Mouse (Mus musculus) hindbrain, embryonic 13.5 days (tissue): ENCODE measurements at regions not wholly inside any gene's neighbourhood (a gene's known extent, or its start where the extent isn't known, plus 50 kb on each side); places are given as distances from the start of the nearest gene placed in this dataset.

Experiments
- ATAC-seq: fragments of 200-750 bp; cut with Nextera tagmentation; 2 replicates; pipeline ENCODE4 v1.8.0; 2017; ENCODE audit warnings: moderate TSS enrichment; ENCODE audit not compliant: low FRiP score
- H3K27ac ChIP-seq: fragments of 300-500 bp; sonication (generic); 2 replicates; pipeline ENCODE4 v1.5.1; 2015; ENCODE audit warnings: inconsistent platforms, mild to moderate bottlenecking, moderate library complexity
- H3K27me3 ChIP-seq: fragments of 300-500 bp; sonication (generic); 2 replicates; pipeline ENCODE4 v1.6.1; 2015; ENCODE audit warnings: mild to moderate bottlenecking, inconsistent platforms
- H3K36me3 ChIP-seq: fragments of 300-500 bp; sonication (generic); 2 replicates; pipeline ENCODE4 v1.6.1; 2015; ENCODE audit warnings: mild to moderate bottlenecking, inconsistent platforms
- H3K4me1 ChIP-seq: fragments of 300-500 bp; sonication (generic); replicated peaks from 2 replicates; pipeline ENCODE4 v1.6.1; 2015; ENCODE audit warnings: inconsistent platforms
- H3K4me2 ChIP-seq: fragments of 300-500 bp; sonication (generic); 2 replicates; pipeline ENCODE4 v1.6.1; 2015; ENCODE audit warnings: inconsistent platforms, mild to moderate bottlenecking, moderate library complexity
- H3K4me3 ChIP-seq: fragments of 300-500 bp; sonication (generic); 2 replicates; pipeline ENCODE4 v1.5.1; 2015; ENCODE audit warnings: mild to moderate bottlenecking, inconsistent platforms
- H3K9ac ChIP-seq: fragments of 300-500 bp; sonication (generic); 2 replicates; pipeline ENCODE4 v1.6.1; 2015; ENCODE audit warnings: mild to moderate bottlenecking, inconsistent platforms
- H3K9me3 ChIP-seq: fragments of 300-500 bp; sonication (generic); 2 replicates; pipeline ENCODE4 v1.6.1; 2016; ENCODE audit warnings: inconsistent platforms
- WGBS: fragments of 180-500 bp; shearing (Covaris S2); methylation state at CpG from one replicate; pipeline ENCODE4 v1.1.7; 2015; 5-methylcytosine and 5-hydroxymethylcytosine counted together

- Histone ChIP-seq H3K4me2 (no peak overlapping the region), H3K27me3 (0 out of 2 replicates have a peak, but pooled peaks cover 8% of the 10 kb centered on the region), H3K27ac (no peak overlapping the region), H3K36me3 (no peaks in the 10 kb centered on the region), H3K9me3 (no peaks in the 10 kb centered on the region), H3K4me3 (no peak overlapping the region), H3K9ac (no peak overlapping the region), H3K4me1 (peaks cover 18% of the 10 kb centered on the region)
- 49% methylated on average over 16 of the region's 16 CpGs for WGBS
- ATAC-seq: no peak
Measured at GRCm38 (mm10) chr2:115385207-115386168, 196.0 kb upstream of the BC052040 start.

- H3K4me2 ChIP-seq: no peak overlapping the region
- H3K4me1 ChIP-seq: no peaks in the 10 kb centered on the region
- 0 out of 2 replicates have a peak, but pooled peaks cover 6% of the 10 kb centered on the region for H3K27me3 ChIP-seq
- H3K27ac ChIP-seq: no peak overlapping the region
- H3K9me3 ChIP-seq: no peaks in the 10 kb centered on the region
- no peak for ATAC-seq
- no peak overlapping the region for H3K9ac ChIP-seq
- H3K36me3 ChIP-seq: no peaks in the 10 kb centered on the region
- no peak overlapping the region for H3K4me3 ChIP-seq
- WGBS: 78% methylated on average over 7 of the region's 7 CpGs
Measured at GRCm38 (mm10) chr2:115391575-115391974, 189.9 kb upstream of the BC052040 start.

GRCm38 (mm10) chr2:115392082-115392762 lies 189.3 kb upstream of the BC052040 start:
- 0 out of 2 replicates have a peak, but pooled peaks cover 6% of the 10 kb centered on the region for H3K27me3 ChIP-seq
- WGBS: 90% methylated on average over 8 of the region's 8 CpGs

GRCm38 (mm10) chr2:115394091-115394490 lies 187.4 kb upstream of the BC052040 start:
- no peak for ATAC-seq
- H3K4me2 ChIP-seq: no peak overlapping the region
- no peaks in the 10 kb centered on the region for H3K4me1 ChIP-seq
- no peak overlapping the region for H3K27ac ChIP-seq
- H3K27me3 ChIP-seq: no peaks in the 10 kb centered on the region
- H3K9ac ChIP-seq: no peak overlapping the region
- H3K9me3 ChIP-seq: no peaks in the 10 kb centered on the region
- no peaks in the 10 kb centered on the region for H3K36me3 ChIP-seq
- 53% methylated on average over 4 of the region's 4 CpGs for WGBS
- no peak overlapping the region for H3K4me3 ChIP-seq

More at GRCm38 (mm10) chr2:115392082-115392762, 189.3 kb upstream of the BC052040 start:
- H3K9me3 ChIP-seq: no peaks in the 10 kb centered on the region
- no peak overlapping the region for H3K4me2 ChIP-seq
- H3K4me3 ChIP-seq: no peak overlapping the region
- H3K36me3 ChIP-seq: no peaks in the 10 kb centered on the region
- H3K9ac ChIP-seq: no peak overlapping the region
- no peaks in the 10 kb centered on the region for H3K4me1 ChIP-seq
- no peak overlapping the region for H3K27ac ChIP-seq
- ATAC-seq: no peak

GRCm38 (mm10) chr2:115398550-115398949 lies 183.0 kb upstream of the BC052040 start:
- 76% methylated on average over 4 of the region's 4 CpGs for WGBS
- no peak overlapping the region for H3K9ac ChIP-seq
- no peaks in the 10 kb centered on the region for H3K9me3 ChIP-seq
- no peaks in the 10 kb centered on the region for H3K27me3 ChIP-seq
- no peaks in the 10 kb centered on the region for H3K36me3 ChIP-seq
- no peak overlapping the region for H3K27ac ChIP-seq
- H3K4me3 ChIP-seq: no peak overlapping the region
- H3K4me1 ChIP-seq: no peaks in the 10 kb centered on the region
- H3K4me2 ChIP-seq: no peak overlapping the region
- ATAC-seq: no peak

- Histone ChIP-seq H3K27ac (no peak overlapping the region), H3K4me3 (no peak overlapping the region)
- WGBS: 88% methylated on average over 6 of the region's 6 CpGs
Measured at GRCm38 (mm10) chr2:115399107-115399740, 182.3 kb upstream of the BC052040 start.

GRCm38 (mm10) chr2:115399987-115400550 lies 181.4 kb upstream of the BC052040 start:
- WGBS: 92% methylated on average over 10 of the region's 10 CpGs

More at GRCm38 (mm10) chr2:115399107-115399740, 182.3 kb upstream of the BC052040 start:
- no peaks in the 10 kb centered on the region for H3K9me3 ChIP-seq
- H3K27me3 ChIP-seq: no peaks in the 10 kb centered on the region
- no peaks in the 10 kb centered on the region for H3K36me3 ChIP-seq
- no peaks in the 10 kb centered on the region for H3K4me1 ChIP-seq
- no peak overlapping the region for H3K4me2 ChIP-seq
- H3K9ac ChIP-seq: no peak overlapping the region
- ATAC-seq: no peak

GRCm38 (mm10) chr2:115402246-115402645 lies 179.3 kb upstream of the BC052040 start:
- WGBS: 71% methylated on average over 2 of the region's 2 CpGs

More at GRCm38 (mm10) chr2:115399987-115400550, 181.4 kb upstream of the BC052040 start:
- H3K27ac ChIP-seq: no peak overlapping the region
- no peak overlapping the region for H3K4me3 ChIP-seq
- H3K4me2 ChIP-seq: no peak overlapping the region
- H3K4me1 ChIP-seq: no peaks in the 10 kb centered on the region
- H3K36me3 ChIP-seq: no peaks in the 10 kb centered on the region
- no peak for ATAC-seq
- no peak overlapping the region for H3K9ac ChIP-seq
- H3K9me3 ChIP-seq: no peaks in the 10 kb centered on the region
- no peaks in the 10 kb centered on the region for H3K27me3 ChIP-seq

GRCm38 (mm10) chr2:115432476-115432875 lies 149.0 kb upstream of the BC052040 start:
- Histone ChIP-seq H3K9ac (no peak overlapping the region), H3K4me2 (no peak overlapping the region), H3K27me3 (no peaks in the 10 kb centered on the region), H3K4me1 (no peaks in the 10 kb centered on the region), H3K9me3 (no peaks in the 10 kb centered on the region), H3K36me3 (no peaks in the 10 kb centered on the region), H3K27ac (no peak overlapping the region), H3K4me3 (no peak overlapping the region)
- WGBS: 68% methylated on average over 2 of the region's 2 CpGs
- no peak for ATAC-seq

More at GRCm38 (mm10) chr2:115402246-115402645, 179.3 kb upstream of the BC052040 start:
- no peaks in the 10 kb centered on the region for H3K9me3 ChIP-seq
- H3K9ac ChIP-seq: no peak overlapping the region
- no peaks in the 10 kb centered on the region for H3K36me3 ChIP-seq
- H3K27me3 ChIP-seq: no peaks in the 10 kb centered on the region
- H3K4me3 ChIP-seq: no peak overlapping the region
- no peak for ATAC-seq
- H3K4me1 ChIP-seq: no peaks in the 10 kb centered on the region
- no peak overlapping the region for H3K4me2 ChIP-seq
- no peak overlapping the region for H3K27ac ChIP-seq

GRCm38 (mm10) chr2:115441100-115441499 lies 140.4 kb upstream of the BC052040 start:
- WGBS: 11% methylated on average over 1 of the region's 1 CpGs
- no peak overlapping the region for H3K9ac ChIP-seq
- no peak overlapping the region for H3K4me3 ChIP-seq
- H3K4me2 ChIP-seq: no peak overlapping the region
- H3K36me3 ChIP-seq: no peaks in the 10 kb centered on the region
- ATAC-seq: no peak
- H3K27me3 ChIP-seq: no peaks in the 10 kb centered on the region
- H3K27ac ChIP-seq: no peak overlapping the region
- H3K4me1 ChIP-seq: no peaks in the 10 kb centered on the region
- no peaks in the 10 kb centered on the region for H3K9me3 ChIP-seq

GRCm38 (mm10) chr2:115449783-115450483 lies 131.6 kb upstream of the BC052040 start:
- 90% methylated on average over 6 of the region's 6 CpGs for WGBS
- no peaks in the 10 kb centered on the region for H3K27me3 ChIP-seq

More at GRCm38 (mm10) chr2:115449783-115450483, 131.6 kb upstream of the BC052040 start:
- ATAC-seq: no peak
- no peak overlapping the region for H3K27ac ChIP-seq
- no peaks in the 10 kb centered on the region for H3K4me1 ChIP-seq
- H3K9ac ChIP-seq: no peak overlapping the region
- no peaks in the 10 kb centered on the region for H3K36me3 ChIP-seq
- H3K4me2 ChIP-seq: no peak overlapping the region
- H3K9me3 ChIP-seq: no peaks in the 10 kb centered on the region
- no peak overlapping the region for H3K4me3 ChIP-seq
